Mouse (Mus musculus): ENCODE data around the gene Plekhh2.

GRCm38 (mm10) chr17:84537301-84537700, 25.6 kb downstream of the Plekhh2 start:
- TF ChIP-seq CTCF (IDR thresholded peaks at IDR 0.05; ENCODE audit: insufficient read depth, low read length): no peak
- TF ChIP-seq POLR2A (IDR thresholded peaks at IDR 0.05; ENCODE audit: borderline replicate concordance, extremely low read depth, low read depth, low read length): no peak

Data from lung, adult 2 months (tissue).